Mouse (Mus musculus): ENCODE measurements at regions not wholly inside any gene's neighbourhood (a gene's known extent, or its start where the extent isn't known, plus 50 kb on each side); places are given as distances from the start of the nearest gene placed in this dataset.
A peak's percentile ranks its signal among the peaks of the same experiment; 100 is the strongest.

GRCm38 (mm10) chr14:92316773-92317172 lies 1573.7 kb downstream of the Pcdh9 start:
- H3K27me3 ChIP-seq (ENCODE audit: control insufficient read depth, insufficient read depth, low read length): no peaks in the 10 kb centered on the region
- no peak for TF ChIP-seq CTCF (IDR thresholded peaks at IDR 0.05; ENCODE audit: borderline replicate concordance, insufficient read depth, low read depth, low read length)
- TF ChIP-seq POLR2A (IDR thresholded peaks at IDR 0.05; ENCODE audit: borderline replicate concordance, insufficient read depth, low read length): no peak
- no peak overlapping the region for H3K27ac ChIP-seq (ENCODE audit: insufficient read depth, low read length)
- no peak overlapping the region for H3K4me3 ChIP-seq (replicated peaks; ENCODE audit: insufficient read depth, low read depth, low read length)
- peak in 1 of 2 experiments; percentile 67 for DNase-seq
- H3K4me1 ChIP-seq (ENCODE audit: control insufficient read depth, insufficient read depth, low read length): no peaks in the 10 kb centered on the region; the same call in 1 of the 2 replicates

GRCm38 (mm10) chr14:92303940-92304339 lies 1586.5 kb downstream of the Pcdh9 start:
- Histone ChIP-seq H3K4me1 (ENCODE audit: control insufficient read depth, insufficient read depth, low read length) (no peaks in the 10 kb centered on the region), H3K4me3 (replicated peaks; ENCODE audit: insufficient read depth, low read depth, low read length) (no peak overlapping the region), H3K27ac (ENCODE audit: insufficient read depth, low read length) (no peak overlapping the region), H3K27me3 (ENCODE audit: control insufficient read depth, insufficient read depth, low read length) (no peaks in the 10 kb centered on the region)
- no peak for DNase-seq
- 92% methylated on average over 3 of the region's 3 CpGs for WGBS
- TF ChIP-seq POLR2A (IDR thresholded peaks at IDR 0.05; ENCODE audit: borderline replicate concordance, insufficient read depth, low read length) (no peak), CTCF (IDR thresholded peaks at IDR 0.05; ENCODE audit: borderline replicate concordance, insufficient read depth, low read depth, low read length) (no peak)

- H3K4me3 ChIP-seq (replicated peaks; ENCODE audit: insufficient read depth, low read depth, low read length): no peak overlapping the region
- no peak overlapping the region for H3K27ac ChIP-seq (ENCODE audit: insufficient read depth, low read length)
- DNase-seq: no peak
- TF ChIP-seq POLR2A (IDR thresholded peaks at IDR 0.05; ENCODE audit: borderline replicate concordance, insufficient read depth, low read length) (no peak), CTCF (IDR thresholded peaks at IDR 0.05; ENCODE audit: borderline replicate concordance, insufficient read depth, low read depth, low read length) (no peak)
- no peaks in the 10 kb centered on the region for H3K27me3 ChIP-seq (ENCODE audit: control insufficient read depth, insufficient read depth, low read length)
- H3K4me1 ChIP-seq (ENCODE audit: control insufficient read depth, insufficient read depth, low read length): no peaks in the 10 kb centered on the region
Measured at GRCm38 (mm10) chr14:92271200-92271599, 1619.3 kb downstream of the Pcdh9 start.

- DNase-seq: no peak
- Histone ChIP-seq H3K27ac (ENCODE audit: insufficient read depth, low read length) (no peak overlapping the region), H3K4me3 (replicated peaks; ENCODE audit: insufficient read depth, low read depth, low read length) (no peak overlapping the region), H3K4me1 (ENCODE audit: control insufficient read depth, insufficient read depth, low read length) (no peaks in the 10 kb centered on the region), H3K27me3 (ENCODE audit: control insufficient read depth, insufficient read depth, low read length) (no peaks in the 10 kb centered on the region)
- TF ChIP-seq CTCF (IDR thresholded peaks at IDR 0.05; ENCODE audit: borderline replicate concordance, insufficient read depth, low read depth, low read length) (no peak), POLR2A (IDR thresholded peaks at IDR 0.05; ENCODE audit: borderline replicate concordance, insufficient read depth, low read length) (no peak)
- 91% methylated on average over 5 of the region's 5 CpGs for WGBS
Measured at GRCm38 (mm10) chr14:92222746-92223145, 1667.7 kb downstream of the Pcdh9 start.

Data from cerebellum, adult 2 months (tissue).